Mouse (Mus musculus): ENCODE measurements around the gene Sash1. TPM values are rescaled to one million over a fixed set of nuclear protein-coding genes. Genes with fewer than 3 reads are reported as not detected.
A peak's percentile ranks its signal among the peaks of the same experiment; 100 is the strongest.
"Not testable (repeated sequence)": the region's sequence is repeated elsewhere in the genome, so short reads cannot be mapped to it uniquely, and the experiment has no call there.

Sash1 gene
- polyA plus RNA-seq, 1 experiment from 2014 or later, result 5.9 TPM

DNA sequence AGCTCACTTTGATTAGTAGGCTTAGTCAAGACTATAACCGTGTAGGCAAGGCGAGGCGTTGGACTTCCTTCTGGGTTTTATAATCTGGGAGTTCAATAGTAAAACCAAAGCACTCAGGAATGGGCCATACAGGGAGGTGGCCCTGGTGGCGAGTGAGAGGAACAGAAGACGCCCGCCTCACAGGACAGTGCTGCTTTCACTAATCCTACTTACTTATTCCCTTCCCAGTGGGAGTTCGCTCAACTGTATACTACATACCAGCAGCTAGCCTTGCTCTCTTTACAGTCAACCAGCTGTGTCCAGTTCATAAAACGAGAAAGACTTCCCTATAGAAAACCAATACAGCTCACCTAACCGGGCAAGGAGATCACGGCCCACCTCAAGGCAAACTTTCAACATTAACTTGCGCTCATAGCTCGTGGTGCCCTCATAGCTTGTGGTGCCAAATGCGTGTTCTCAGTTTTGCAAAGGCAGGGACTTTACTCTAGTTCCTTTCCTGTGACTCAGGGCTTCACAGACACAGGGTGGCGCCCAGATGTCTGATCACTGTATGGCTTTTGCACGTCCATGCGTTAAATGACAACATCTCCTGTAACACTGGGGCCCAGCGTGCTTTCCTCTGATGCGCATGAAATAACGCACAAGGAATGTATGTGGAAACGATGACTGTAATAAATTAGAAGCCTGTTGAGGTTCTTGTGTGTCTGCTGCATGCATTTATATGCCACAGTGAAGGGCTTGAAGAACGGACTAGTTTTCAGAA lies 138.2 kb downstream of the Sash1 start:
- no peaks in the 10 kb centered on the region for H3K27me3 ChIP-seq
- peaks cover 45% of the 10 kb centered on the region for H3K36me3 ChIP-seq
- H3K9me3 ChIP-seq, result no peaks in the 10 kb centered on the region
- no peak overlapping the region for H3K9ac ChIP-seq
- H3K4me1 ChIP-seq, result peaks cover 20% of the 10 kb centered on the region
- H3K4me3 ChIP-seq, result no peak overlapping the region
- H3K27ac ChIP-seq, result peak overlapping the region; percentile 44; the same call in 1 of the 2 replicates
- 73% methylated on average over 21 of the region's 21 CpGs for WGBS
- no peak for ATAC-seq (ENCODE audit: insufficient number of reproducible peaks, insufficient read depth, low FRiP score, low TSS enrichment, low read depth)
- no peak overlapping the region for H3K4me2 ChIP-seq

GRCm38 (mm10) chr10:8746082-8746696 lies 139.7 kb downstream of the Sash1 start:
- Histone ChIP-seq H3K9ac (0 out of 2 replicates have a peak overlapping the region, but pooled peaks have one; percentile 27), H3K36me3 (peaks cover 51% of the 10 kb centered on the region), H3K9me3 (no peaks in the 10 kb centered on the region), H3K4me2 (no peak overlapping the region), H3K4me3 (no peak overlapping the region), H3K27ac (no peak overlapping the region), H3K4me1 (peaks cover 16% of the 10 kb centered on the region), H3K27me3 (no peaks in the 10 kb centered on the region)
- WGBS, result 82% methylated on average over 14 of the region's 14 CpGs
- no peak for ATAC-seq (ENCODE audit: insufficient number of reproducible peaks, insufficient read depth, low FRiP score, low TSS enrichment, low read depth)

- H3K36me3 ChIP-seq, result peaks cover 68% of the 10 kb centered on the region
- no peak overlapping the region for H3K9ac ChIP-seq
- no peaks in the 10 kb centered on the region for H3K9me3 ChIP-seq
- peaks cover 13% of the 10 kb centered on the region for H3K4me1 ChIP-seq
- WGBS, result 43% methylated on average over 2 of the region's 2 CpGs
- H3K27me3 ChIP-seq, result no peaks in the 10 kb centered on the region
- no peak overlapping the region for H3K4me3 ChIP-seq
- H3K27ac ChIP-seq, result no peak overlapping the region
- ATAC-seq (ENCODE audit: insufficient number of reproducible peaks, insufficient read depth, low FRiP score, low TSS enrichment, low read depth), result no peak
- H3K4me2 ChIP-seq, result no peak overlapping the region
Measured at GRCm38 (mm10) chr10:8742872-8743271, 143.0 kb downstream of the Sash1 start.

DNA sequence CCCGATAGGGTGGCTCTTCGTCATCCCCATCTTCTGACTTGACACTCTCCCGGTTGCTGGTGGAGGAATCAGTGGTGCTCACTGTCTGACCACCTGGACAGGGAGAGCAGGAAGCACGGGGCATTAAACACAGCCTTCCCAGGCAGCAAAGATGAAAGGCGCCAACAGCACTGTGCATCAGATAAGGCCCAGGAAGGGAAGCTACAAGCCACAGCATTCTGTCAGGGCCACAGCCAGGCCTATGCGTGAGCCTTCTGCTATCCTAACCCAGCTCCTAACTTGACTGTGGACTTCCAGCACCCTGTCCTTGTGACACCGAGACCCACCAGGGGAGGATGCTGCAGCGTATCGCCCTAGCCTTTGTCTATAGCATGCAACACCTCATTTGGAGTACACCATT lies 144.4 kb downstream of the Sash1 start:
- H3K4me2 ChIP-seq, result no peak overlapping the region
- no peaks in the 10 kb centered on the region for H3K9me3 ChIP-seq
- no peak for ATAC-seq (ENCODE audit: insufficient number of reproducible peaks, insufficient read depth, low FRiP score, low TSS enrichment, low read depth)
- no peaks in the 10 kb centered on the region for H3K27me3 ChIP-seq
- H3K4me3 ChIP-seq, result no peak overlapping the region
- no peak overlapping the region for H3K27ac ChIP-seq
- H3K9ac ChIP-seq, result no peak overlapping the region
- H3K36me3 ChIP-seq, result peaks cover 75% of the 10 kb centered on the region
- whole genome bisulfite sequencing, result 93% methylated on average over 9 of the region's 9 CpGs
- peaks cover 11% of the 10 kb centered on the region for H3K4me1 ChIP-seq

DNA sequence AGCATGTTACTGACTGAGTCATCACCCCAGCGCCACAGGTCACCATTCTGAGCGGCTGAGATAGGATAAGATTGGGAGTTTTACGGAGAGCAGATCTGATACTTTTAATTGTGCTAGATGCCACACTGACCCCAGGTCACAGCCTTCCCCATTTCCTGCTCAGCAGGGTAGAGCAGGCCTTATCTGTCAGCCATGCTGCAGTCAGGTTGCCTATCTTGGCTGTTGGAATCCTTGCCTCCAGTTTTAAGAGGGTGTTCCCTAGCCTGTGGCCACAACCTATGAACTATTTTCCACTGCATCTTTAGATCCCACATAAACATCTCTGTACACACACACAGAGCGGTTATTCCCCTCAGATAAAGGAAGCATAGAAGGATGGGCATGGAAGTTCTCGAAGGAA lies 145.1 kb downstream of the Sash1 start:
- H3K9me3 ChIP-seq, result no peaks in the 10 kb centered on the region
- no peak overlapping the region for H3K27ac ChIP-seq
- 95% methylated on average over 5 of the region's 5 CpGs for WGBS
- no peak overlapping the region for H3K9ac ChIP-seq
- H3K36me3 ChIP-seq, result peaks cover 78% of the 10 kb centered on the region
- H3K4me1 ChIP-seq, result peaks cover 11% of the 10 kb centered on the region
- H3K4me2 ChIP-seq, result no peak overlapping the region
- H3K27me3 ChIP-seq, result no peaks in the 10 kb centered on the region
- ATAC-seq (ENCODE audit: insufficient number of reproducible peaks, insufficient read depth, low FRiP score, low TSS enrichment, low read depth), result no peak
- H3K4me3 ChIP-seq, result no peak overlapping the region

DNA sequence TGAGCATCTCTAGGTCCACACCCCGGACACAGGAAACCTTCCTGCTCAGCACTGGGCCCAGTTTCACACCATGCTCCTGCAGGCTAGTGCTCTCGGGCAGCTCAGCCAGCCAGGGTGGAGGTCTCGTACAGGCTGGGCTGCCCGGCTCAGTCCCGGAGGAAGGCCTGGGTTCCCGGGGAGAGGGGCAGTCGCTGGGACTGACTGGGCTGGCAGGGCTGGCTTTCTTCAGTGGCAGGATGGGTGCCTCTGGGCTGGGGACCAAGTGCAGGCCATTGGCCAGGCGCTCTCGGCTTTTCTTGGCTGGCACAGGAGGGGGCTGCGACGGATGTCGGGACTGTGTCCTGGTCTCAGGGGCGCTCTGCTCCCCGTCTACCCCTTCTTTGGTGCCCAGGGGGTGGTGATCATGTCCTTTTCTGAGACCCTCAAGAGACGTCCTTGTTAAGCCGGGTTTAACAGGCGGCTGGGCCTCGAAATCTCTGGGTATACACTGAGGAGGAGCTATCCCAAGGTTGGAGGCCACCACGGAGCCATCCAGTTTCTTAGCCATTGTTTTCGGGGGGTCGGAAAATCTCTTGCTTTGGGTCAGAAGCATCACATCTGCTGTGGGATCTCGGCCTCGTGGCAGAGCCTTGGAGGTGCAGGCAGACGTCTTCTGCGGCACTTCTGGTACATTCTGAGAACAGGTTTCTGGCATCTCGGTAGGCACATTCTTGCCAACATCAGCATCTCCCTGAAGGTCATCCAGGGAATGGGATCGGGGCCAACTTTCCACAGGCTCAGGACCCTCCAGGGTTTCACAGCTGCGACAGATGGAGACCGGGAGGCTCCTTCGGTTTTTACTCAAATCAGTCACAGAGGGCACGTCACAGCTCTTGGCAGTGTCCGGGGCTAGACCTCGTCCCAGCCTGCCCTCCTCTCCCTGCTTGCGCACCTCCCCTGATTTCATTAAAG lies 156.2 kb downstream of the Sash1 start:
- Histone ChIP-seq H3K27ac (no peak overlapping the region), H3K36me3 (peaks cover 90% of the 10 kb centered on the region)

DNA sequence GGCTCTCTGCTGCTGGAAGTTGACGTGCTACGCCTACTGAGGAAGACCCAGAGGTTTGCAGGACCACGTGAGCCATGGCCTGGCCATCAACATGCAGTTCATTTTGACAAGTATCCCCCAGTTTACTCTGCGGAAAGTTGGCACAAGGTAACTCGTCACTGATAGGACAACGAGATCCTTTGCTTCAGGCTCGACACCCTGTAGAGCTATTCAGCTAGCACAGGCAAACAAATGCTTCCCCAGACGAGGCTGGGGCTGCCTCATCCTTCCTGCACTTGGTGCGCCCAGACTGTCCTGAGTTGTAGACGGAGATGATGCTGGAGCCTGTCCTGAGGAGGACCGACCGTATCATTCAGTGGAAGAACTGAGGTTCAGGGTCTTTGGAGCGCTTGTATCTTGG lies 166.5 kb downstream of the Sash1 start:
- 63% methylated on average over 13 of the region's 13 CpGs for WGBS
- H3K9me3 ChIP-seq, result no peaks in the 10 kb centered on the region
- no peak overlapping the region for H3K4me3 ChIP-seq
- H3K36me3 ChIP-seq, result peaks cover 15% of the 10 kb centered on the region
- no peak overlapping the region for H3K4me2 ChIP-seq
- no peaks in the 10 kb centered on the region for H3K27me3 ChIP-seq
- no peaks in the 10 kb centered on the region for H3K4me1 ChIP-seq
- no peak for ATAC-seq (ENCODE audit: insufficient number of reproducible peaks, insufficient read depth, low FRiP score, low TSS enrichment, low read depth)
- H3K27ac ChIP-seq, result no peak overlapping the region
- no peak overlapping the region for H3K9ac ChIP-seq

More for the DNA sequence above, 156.2 kb downstream of the Sash1 start:
- Histone ChIP-seq H3K9me3 (no peaks in the 10 kb centered on the region), H3K4me2 (no peak overlapping the region), H3K27me3 (no peaks in the 10 kb centered on the region), H3K4me1 (no peaks in the 10 kb centered on the region), H3K4me3 (no peak overlapping the region), H3K9ac (no peak overlapping the region)
- no peak for ATAC-seq (ENCODE audit: insufficient number of reproducible peaks, insufficient read depth, low FRiP score, low TSS enrichment, low read depth)
- 93% methylated on average over 34 of the region's 34 CpGs for WGBS

DNA sequence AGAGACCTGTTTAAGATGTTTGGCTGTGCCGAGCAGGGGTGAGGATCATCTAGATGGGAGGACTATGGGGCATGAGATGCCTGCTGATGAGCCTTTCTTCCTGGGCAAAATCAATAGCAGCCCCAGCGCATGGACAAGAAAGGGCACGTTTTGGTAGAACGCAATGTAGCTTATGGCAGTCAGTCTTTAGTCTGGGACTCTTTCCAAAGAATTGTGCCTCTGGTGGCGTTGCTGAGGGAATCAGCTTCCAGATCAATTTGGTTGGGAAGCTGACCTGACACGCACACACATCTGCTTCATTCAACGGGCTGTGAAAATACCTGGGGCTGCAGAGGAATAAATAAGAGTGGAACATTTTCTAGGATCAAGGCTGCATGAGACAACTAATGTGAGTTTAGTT lies 167.0 kb downstream of the Sash1 start:
- no peak overlapping the region for H3K4me3 ChIP-seq
- H3K9ac ChIP-seq, result no peak overlapping the region
- H3K9me3 ChIP-seq, result no peaks in the 10 kb centered on the region
- peaks cover 13% of the 10 kb centered on the region for H3K36me3 ChIP-seq
- no peak overlapping the region for H3K4me2 ChIP-seq
- no peaks in the 10 kb centered on the region for H3K27me3 ChIP-seq
- no peak overlapping the region for H3K27ac ChIP-seq
- 77% methylated on average over 7 of the region's 7 CpGs for WGBS
- H3K4me1 ChIP-seq, result no peaks in the 10 kb centered on the region
- no peak for ATAC-seq (ENCODE audit: insufficient number of reproducible peaks, insufficient read depth, low FRiP score, low TSS enrichment, low read depth)

DNA sequence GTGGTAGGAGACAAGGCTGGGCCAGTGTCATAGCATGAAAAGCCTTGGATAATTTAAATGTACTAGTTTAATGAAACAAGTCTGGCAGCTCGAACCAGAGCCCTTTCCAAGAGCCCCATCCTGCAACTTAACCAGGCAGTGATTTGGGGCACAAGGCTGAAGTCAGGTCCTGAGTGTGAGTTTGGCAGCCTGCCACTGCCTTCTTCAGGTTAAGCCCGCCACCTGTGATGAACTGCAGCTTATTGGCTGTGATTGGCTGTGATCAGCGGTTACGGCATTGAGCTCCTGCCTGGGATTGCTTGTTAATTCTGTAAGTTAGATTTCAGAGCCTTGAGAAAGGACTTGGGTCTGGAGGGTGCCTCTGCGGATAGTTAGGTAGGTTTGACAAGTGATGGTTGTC lies 168.7 kb downstream of the Sash1 start:
- H3K27ac ChIP-seq, result no peak overlapping the region
- no peak overlapping the region for H3K4me2 ChIP-seq
- no peak overlapping the region for H3K4me3 ChIP-seq
- H3K4me1 ChIP-seq, result no peaks in the 10 kb centered on the region
- H3K27me3 ChIP-seq, result no peaks in the 10 kb centered on the region
- 75% methylated on average over 5 of the region's 5 CpGs for WGBS
- no peaks in the 10 kb centered on the region for H3K9me3 ChIP-seq
- no peak for ATAC-seq (ENCODE audit: insufficient number of reproducible peaks, insufficient read depth, low FRiP score, low TSS enrichment, low read depth)
- no peak overlapping the region for H3K9ac ChIP-seq
- H3K36me3 ChIP-seq, result peaks cover 7% of the 10 kb centered on the region; the same call in 1 of the 2 replicates

- Histone ChIP-seq H3K4me1 (no peaks in the 10 kb centered on the region), H3K27me3 (no peaks in the 10 kb centered on the region), H3K36me3 (no peaks in the 10 kb centered on the region; the same call in 1 of the 2 replicates), H3K4me3 (no peak overlapping the region), H3K27ac (no peak overlapping the region), H3K9ac (no peak overlapping the region), H3K4me2 (no peak overlapping the region), H3K9me3 (no peaks in the 10 kb centered on the region)
- 19% methylated on average over 12 of the region's 12 CpGs for WGBS
- no peak for ATAC-seq (ENCODE audit: insufficient number of reproducible peaks, insufficient read depth, low FRiP score, low TSS enrichment, low read depth)
Measured at GRCm38 (mm10) chr10:8715679-8716284, 170.1 kb downstream of the Sash1 start.

GRCm38 (mm10) chr10:8696636-8697035 lies 189.2 kb downstream of the Sash1 start:
- H3K36me3 ChIP-seq; H3K4me3 ChIP-seq; H3K9me3 ChIP-seq; H3K4me2 ChIP-seq; H3K27me3 ChIP-seq; ATAC-seq (ENCODE audit: insufficient number of reproducible peaks, insufficient read depth, low FRiP score, low TSS enrichment, low read depth); H3K27ac ChIP-seq; H3K4me1 ChIP-seq; H3K9ac ChIP-seq: not testable (repeated sequence)
- WGBS, result 95% methylated on average over 1 of the region's 1 CpGs

Data from embryonic facial prominence, embryonic 13.5 days (tissue).